Mouse (Mus musculus) heart, embryonic 14.5 days (tissue): ENCODE data around the gene Jak1. TPM values are rescaled to one million over a fixed set of nuclear protein-coding genes. Genes with fewer than 3 reads are reported as not detected.
A peak's percentile ranks its signal among the peaks of the same experiment; 100 is the strongest.

ENCODE experiments used
- ATAC-seq: fragments of 200-750 bp; cut with Nextera tagmentation; 2 replicates; pipeline ENCODE4 v1.8.0; 2017; ENCODE audit warnings: low read depth, moderate TSS enrichment; ENCODE audit not compliant: insufficient number of reproducible peaks, insufficient read depth, low FRiP score
- H3K27ac ChIP-seq, 2 experiments: fragments of 200-500 bp in 1 of 2; fragments of 300-500 bp in 1 of 2; sonication (generic) in 1 of 2; replicated peaks in 1 of 2; 2 replicates each; pipeline ENCODE4 v1.5.1; 2012 to 2014; ENCODE audit warnings: low read depth in 2 of 2, low read length in 2 of 2, control low read depth in 1 of 2, mild to moderate bottlenecking in 1 of 2, mixed read lengths in 1 of 2; ENCODE audit not compliant: control insufficient read depth in 1 of 2, insufficient read depth in 1 of 2
- H3K27me3 ChIP-seq: fragments of 300-500 bp; sonication (generic); 2 replicates; pipeline ENCODE4 v1.6.1; 2014; ENCODE audit warnings: mild to moderate bottlenecking, low read length, control low read depth; ENCODE audit not compliant: control insufficient read depth, insufficient read depth
- H3K36me3 ChIP-seq: fragments of 300-500 bp; sonication (generic); 2 replicates; pipeline ENCODE4 v1.6.1; 2014; ENCODE audit warnings: mild to moderate bottlenecking, control low read depth, low read length, mixed read lengths; ENCODE audit not compliant: control insufficient read depth, insufficient read depth
- H3K4me1 ChIP-seq, 2 experiments: fragments of 200-500 bp in 1 of 2; fragments of 300-500 bp in 1 of 2; sonication (generic) in 1 of 2; 2 replicates each; pipeline ENCODE4 v1.6.1; 2012 to 2014; ENCODE audit warnings: low read length in 2 of 2, control low read depth in 1 of 2, mixed read lengths in 1 of 2; ENCODE audit not compliant: control insufficient read depth in 2 of 2, insufficient read depth in 2 of 2
- H3K4me2 ChIP-seq: fragments of 300-500 bp; sonication (generic); 2 replicates; pipeline ENCODE4 v1.6.1; 2014; ENCODE audit warnings: mild to moderate bottlenecking, low read length
- H3K4me3 ChIP-seq, 2 experiments: fragments of 200-500 bp in 1 of 2; fragments of 300-500 bp in 1 of 2; sonication (generic) in 1 of 2; 2 replicates each; pipeline ENCODE4 v1.5.1; 2012 to 2014; ENCODE audit warnings: low read length in 2 of 2, mild to moderate bottlenecking in 2 of 2, control low read depth in 1 of 2, low read depth in 1 of 2, moderate library complexity in 1 of 2; ENCODE audit not compliant: control insufficient read depth in 1 of 2, insufficient read depth in 1 of 2
- H3K9ac ChIP-seq: fragments of 300-500 bp; sonication (generic); 2 replicates; pipeline ENCODE4 v1.6.1; 2014; ENCODE audit warnings: mild to moderate bottlenecking, low read length
- H3K9me3 ChIP-seq: fragments of 300-500 bp; sonication (generic); 2 replicates; pipeline ENCODE4 v1.6.1; 2016; ENCODE audit warnings: low read length, control low read depth; ENCODE audit not compliant: control insufficient read depth
- WGBS: fragments of 180-500 bp; shearing (Covaris S2); extraction: QIAGEN DNeasy Blood & Tissue Kit; methylation state at CpG from one replicate; pipeline ENCODE4 v1.1.7; 2014; 5-methylcytosine and 5-hydroxymethylcytosine counted together
- polyA plus RNA-seq: library from polyadenylated mRNA; unstranded; fragments of >200 nt; fragmentation: Nextera tagmentation; extraction: Ambion mirVana; gene quantifications from 2 replicates; pipeline ENCODE4 v1.2.1, GENCODE M21; 2014

Gene Jak1
- 67.1 and 69.7 TPM in 2 replicates for polyA plus RNA-seq

GRCm38 (mm10) chr4:101264741-101265513 lies at the start of gene Jak1:
Gene Jak1, minus strand, starts transcription at chr4:101265282.
- no peaks in the 10 kb centered on the region for H3K36me3 ChIP-seq
- H3K4me1 ChIP-seq: peaks cover 0 to 13% of the 10 kb centered on the region in 2 experiments; a peak in 3 of 4 replicates
- peak within 1 kb of the TSS; percentile 98 for H3K9ac ChIP-seq
- peak within 1 kb of the TSS; percentile 93 to 100 for H3K4me3 ChIP-seq
- WGBS: under 1% methylated on average over 83 of the region's 84 CpGs
- H3K27ac ChIP-seq: peak within 1 kb of the TSS; percentile 87 to 93
- H3K27me3 ChIP-seq: no peaks in the 10 kb centered on the region
- ATAC-seq: peak; percentile 99
- H3K4me2 ChIP-seq: peak within 1 kb of the TSS; percentile 90
- H3K9me3 ChIP-seq: no peaks in the 10 kb centered on the region

- Histone ChIP-seq H3K9me3 (no peaks in the 10 kb centered on the region), H3K4me2 (no peak overlapping the region), H3K36me3 (no peaks in the 10 kb centered on the region), H3K4me3 (no peak overlapping the region), H3K27ac (no peak overlapping the region), H3K27me3 (peaks cover 6% of the 10 kb centered on the region; the same call in 1 of the 2 replicates), H3K9ac (no peak overlapping the region), H3K4me1 (no peaks in the 10 kb centered on the region; a peak in 1 of 4 replicates)
- no peak for ATAC-seq
- 78% methylated on average over 6 of the region's 6 CpGs for WGBS
These were observed 47.0 kb upstream of the Jak1 start for GRCm38 (mm10) chr4:101312055-101312454.

- WGBS: 82% methylated on average over 4 of the region's 4 CpGs
- peaks cover 4 to 7% of the 10 kb centered on the region in 2 experiments for H3K4me1 ChIP-seq
- H3K4me3 ChIP-seq: no peak overlapping the region
- H3K9ac ChIP-seq: no peak overlapping the region
- H3K9me3 ChIP-seq: no peaks in the 10 kb centered on the region
- no peak overlapping the region for H3K27ac ChIP-seq
- ATAC-seq: no peak
- H3K27me3 ChIP-seq: peaks cover 6% of the 10 kb centered on the region; the same call in 1 of the 2 replicates
- H3K36me3 ChIP-seq: no peaks in the 10 kb centered on the region
- H3K4me2 ChIP-seq: no peak overlapping the region
These were observed 43.1 kb upstream of the Jak1 start for GRCm38 (mm10) chr4:101308166-101308565.

GRCm38 (mm10) chr4:101307286-101307685 lies 42.2 kb upstream of the Jak1 start:
- Histone ChIP-seq H3K9ac (no peak overlapping the region), H3K4me1 (peaks cover 4 to 7% of the 10 kb centered on the region in 2 experiments), H3K36me3 (no peaks in the 10 kb centered on the region), H3K4me2 (no peak overlapping the region), H3K27me3 (peaks cover 5% of the 10 kb centered on the region; the same call in 1 of the 2 replicates), H3K4me3 (no peak overlapping the region), H3K27ac (no peak overlapping the region), H3K9me3 (no peaks in the 10 kb centered on the region)
- no peak for ATAC-seq
- 66% methylated on average over 4 of the region's 4 CpGs for WGBS

GRCm38 (mm10) chr4:101306132-101306915 lies 41.2 kb upstream of the Jak1 start:
- no peak overlapping the region for H3K9ac ChIP-seq
- H3K27me3 ChIP-seq: no peaks in the 10 kb centered on the region
- ATAC-seq: no peak
- H3K4me1 ChIP-seq: peaks cover 4 to 7% of the 10 kb centered on the region in 2 experiments
- no peak overlapping the region for H3K4me3 ChIP-seq
- 47% methylated on average over 8 of the region's 8 CpGs for WGBS
- no peak overlapping the region for H3K27ac ChIP-seq
- no peak overlapping the region for H3K4me2 ChIP-seq
- H3K36me3 ChIP-seq: no peaks in the 10 kb centered on the region
- no peaks in the 10 kb centered on the region for H3K9me3 ChIP-seq

GRCm38 (mm10) chr4:101305126-101305525 lies 40.0 kb upstream of the Jak1 start:
- no peak for ATAC-seq
- no peak overlapping the region for H3K9ac ChIP-seq
- H3K4me3 ChIP-seq: no peak overlapping the region
- H3K27me3 ChIP-seq: no peaks in the 10 kb centered on the region
- H3K4me2 ChIP-seq: no peak overlapping the region
- H3K36me3 ChIP-seq: no peaks in the 10 kb centered on the region
- H3K27ac ChIP-seq: no peak overlapping the region
- peaks cover 4 to 7% of the 10 kb centered on the region in 2 experiments for H3K4me1 ChIP-seq
- H3K9me3 ChIP-seq: no peaks in the 10 kb centered on the region
- 67% methylated on average over 9 of the region's 9 CpGs for WGBS

- ATAC-seq: no peak
- Histone ChIP-seq H3K4me3 (no peak overlapping the region), H3K4me1 (peaks cover 4 to 7% of the 10 kb centered on the region in 2 experiments), H3K9ac (no peak overlapping the region), H3K4me2 (no peak overlapping the region), H3K36me3 (no peaks in the 10 kb centered on the region), H3K9me3 (no peaks in the 10 kb centered on the region), H3K27ac (no peak overlapping the region), H3K27me3 (no peaks in the 10 kb centered on the region)
- WGBS: 86% methylated on average over 4 of the region's 4 CpGs
These were observed 39.0 kb upstream of the Jak1 start for GRCm38 (mm10) chr4:101304114-101304513.
